Mouse (Mus musculus): ENCODE measurements around the gene Tpp1.

- TF ChIP-seq POLR2A (IDR thresholded peaks at IDR 0.05; ENCODE audit: extremely low read depth, insufficient read depth, low read length) (no peak), CTCF (IDR thresholded peaks at IDR 0.05; ENCODE audit: extremely low read depth, insufficient read depth, low read length) (no peak)
These were observed 17.2 kb downstream of the Tpp1 start for GRCm38 (mm10) chr7:105734826-105735225.
